Mouse (Mus musculus) MEL (cell line): ENCODE measurements around the gene Pln.

Source experiments
- CTCF ChIP-seq, 3 experiments: IDR thresholded peaks in 2 of 3; conservative IDR thresholded peaks in 1 of 3; 2 replicates each; pipeline ENCODE4 v1.5.1; 2011 to 2012; ENCODE audit warnings: low read length in 3 of 3, low read depth in 2 of 3, mild to moderate bottlenecking in 2 of 3, improper control_type of control experiment in 1 of 3, inconsistent platforms in 1 of 3, mixed read lengths in 1 of 3, moderate library complexity in 1 of 3; ENCODE audit not compliant: control insufficient read depth in 1 of 3, insufficient read depth in 1 of 3, poor library complexity in 1 of 3, severe bottlenecking in 1 of 3
- EP300 ChIP-seq, 2 experiments: IDR thresholded peaks; 2 replicates each; pipeline ENCODE4 v1.6.1; 2011; ENCODE audit warnings: improper control_type of control experiment in 2 of 2, low read length in 2 of 2, low read depth in 1 of 2, mild to moderate bottlenecking in 1 of 2
- MAFK ChIP-seq: IDR thresholded peaks from 2 replicates; pipeline ENCODE4 v1.6.1; 2011; ENCODE audit warnings: low read depth, mild to moderate bottlenecking, low read length, improper control_type of control experiment, borderline replicate concordance
- MAX ChIP-seq: IDR thresholded peaks from 2 replicates; pipeline ENCODE4 v1.6.1; 2011; ENCODE audit warnings: low read length, improper control_type of control experiment
- MYC ChIP-seq: IDR thresholded peaks from 2 replicates; pipeline ENCODE4 v1.6.1; 2011; ENCODE audit warnings: low read depth, mild to moderate bottlenecking, low read length, improper control_type of control experiment, moderate library complexity
- POLR2A ChIP-seq, 2 experiments: IDR thresholded peaks; 2 replicates each; pipeline ENCODE4 v1.6.1; 2011 to 2012; ENCODE audit warnings: low read length in 2 of 2, mild to moderate bottlenecking in 2 of 2, control low read depth in 1 of 2, improper control_type of control experiment in 1 of 2, low read depth in 1 of 2, moderate library complexity in 1 of 2; ENCODE audit not compliant: control insufficient read depth in 1 of 2, insufficient read depth in 1 of 2, poor library complexity in 1 of 2
- SMC3 ChIP-seq: IDR thresholded peaks from 2 replicates; pipeline ENCODE4 v1.6.1; 2011; ENCODE audit warnings: low read depth, low read length, improper control_type of control experiment
- ZC3H11A ChIP-seq: IDR thresholded peaks from 2 replicates; pipeline ENCODE4 v1.6.1; 2012; ENCODE audit warnings: low read depth, mild to moderate bottlenecking, inconsistent platforms, low read length, improper control_type of control experiment

- TF ChIP-seq POLR2A (IDR thresholded peaks at IDR 0.05; ENCODE audit: control insufficient read depth in 1 of 2, insufficient read depth in 1 of 2, low read depth in 1 of 2, low read length in 2 of 2, poor library complexity in 1 of 2) (no peak), SMC3 (no peak), ZC3H11A (no peak), MAX (no peak), CTCF (IDR thresholded peaks at IDR 0.05 in 2 of 3, conservative IDR thresholded peaks at IDR 0.05 in 1 of 3; ENCODE audit: control insufficient read depth in 1 of 3, insufficient read depth in 1 of 3, low read depth in 2 of 3, low read length in 3 of 3, poor library complexity in 1 of 3, severe bottlenecking in 1 of 3) (no peak), MAFK (no peak), MYC (no peak), EP300 (IDR thresholded peaks at IDR 0.05; ENCODE audit: low read depth in 1 of 2, low read length in 2 of 2) (no peak)
Observed at GRCm38 (mm10) chr10:53385438-53385837, 48.0 kb downstream of the Pln start.
